Mouse (Mus musculus) spleen, postnatal 14 days (tissue): ENCODE data around the gene Znrf3.

Experiments used
- DNase-seq, 2 experiments: peaks; one replicate each; pipeline ENCODE4 v3.0.0; 2021 to 2022; ENCODE audit warnings: low spot score in 2 of 2

Gene Znrf3

DNA sequence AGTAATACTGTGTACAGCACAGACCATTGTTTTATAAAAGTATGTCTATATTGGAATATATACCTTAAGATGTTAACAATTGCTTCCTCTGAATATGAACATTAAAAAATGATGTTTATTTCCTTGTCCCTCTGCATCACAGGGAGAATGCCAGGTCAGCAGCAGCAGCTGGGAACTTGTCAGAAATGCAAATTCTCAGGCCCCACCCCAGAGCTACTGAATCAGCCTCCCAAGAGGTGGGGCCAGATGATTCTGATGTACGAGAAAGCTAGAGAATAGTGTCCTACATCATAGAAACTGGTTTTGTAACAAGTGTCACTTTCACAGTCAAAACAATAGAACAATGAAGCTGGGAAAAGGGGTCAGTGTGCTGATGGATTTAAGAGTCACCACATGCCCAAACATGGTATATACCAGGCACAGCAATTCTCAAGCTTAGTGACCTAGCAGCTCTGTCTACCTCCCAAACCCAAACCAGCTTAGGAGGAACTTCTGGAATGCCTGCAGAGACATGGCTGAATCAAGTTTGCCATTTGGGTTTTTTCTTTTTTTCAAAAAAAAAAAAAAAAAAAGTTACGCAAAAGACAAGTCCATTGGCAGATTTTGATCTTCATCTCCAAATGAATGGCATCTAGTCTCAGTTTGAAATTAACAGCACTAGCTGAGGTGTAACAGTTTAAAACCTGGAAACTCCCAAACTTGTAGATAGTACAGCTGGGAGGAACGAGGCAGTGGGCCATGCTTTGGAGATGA is 46.2 kb downstream of the Znrf3 start:
- DNase-seq: no peak

DNA sequence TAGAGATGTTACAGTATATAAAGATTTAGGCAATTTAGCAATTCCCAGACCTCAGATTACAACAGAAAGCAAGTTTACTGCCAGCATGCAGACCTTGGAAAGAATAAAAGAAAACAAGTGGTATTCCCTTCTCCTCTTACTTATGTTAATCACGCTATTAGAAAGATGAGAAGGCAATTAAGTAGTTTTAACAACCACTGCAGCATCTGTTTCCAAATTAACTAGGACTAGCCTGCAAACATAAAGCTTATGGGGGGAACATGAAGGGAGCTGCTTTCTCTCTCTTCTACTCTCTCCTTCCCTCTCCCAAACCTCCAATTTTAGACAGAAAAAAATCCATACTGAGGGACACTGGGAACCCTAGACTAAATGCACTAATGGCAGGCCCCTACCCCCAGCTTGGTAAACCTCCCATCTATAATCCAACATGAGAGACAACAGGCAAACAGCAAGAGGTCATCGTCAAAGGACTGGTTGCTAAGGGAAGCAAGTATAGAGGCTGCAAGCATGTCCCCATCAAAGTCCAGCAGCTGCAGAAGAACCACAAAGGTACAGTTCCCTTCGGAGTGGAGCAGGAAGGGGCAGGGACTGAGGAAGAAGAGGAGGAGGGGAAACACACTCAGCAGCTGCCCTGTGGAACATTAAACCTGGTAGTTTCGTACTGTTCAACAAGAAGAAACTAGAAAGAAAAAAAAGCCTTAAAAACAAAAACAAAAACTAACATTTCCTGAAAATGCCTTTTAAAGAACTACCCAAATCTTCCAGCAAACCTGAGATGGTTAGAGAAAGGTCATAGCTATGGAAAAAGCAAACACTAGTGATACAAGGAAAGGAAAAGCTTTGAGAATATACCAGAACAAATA is 53.4 kb downstream of the Znrf3 start:
- DNase-seq: no peak

GRCm38 (mm10) chr11:5382652-5383051 is 62.0 kb downstream of the Znrf3 start:
- no peak for DNase-seq

- no peak for DNase-seq
Measured at GRCm38 (mm10) chr11:5381226-5381625, 63.4 kb downstream of the Znrf3 start.

DNA sequence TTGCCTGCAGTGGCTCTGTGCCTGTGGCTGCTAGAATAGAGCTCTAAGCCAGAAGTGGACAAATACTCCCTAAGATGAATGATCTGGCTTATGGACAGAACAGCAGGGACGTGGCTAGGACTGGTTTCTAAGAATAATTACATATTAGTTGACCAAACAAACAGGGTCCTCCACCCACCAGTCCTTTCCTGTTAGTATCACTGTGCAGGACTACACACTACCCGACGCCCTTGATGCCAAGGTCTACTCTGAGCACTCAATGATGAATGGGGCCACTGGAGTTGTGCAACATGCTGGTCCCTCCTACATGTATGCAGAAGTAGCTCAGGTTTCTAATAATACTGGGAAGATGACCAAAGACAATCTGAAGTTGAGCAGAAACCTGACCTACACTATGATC is 64.4 kb downstream of the Znrf3 start:
- no peak for DNase-seq

GRCm38 (mm10) chr11:5369176-5369575 is 75.5 kb downstream of the Znrf3 start:
- DNase-seq: peak in 1 of 2 experiments; percentile 7

DNA sequence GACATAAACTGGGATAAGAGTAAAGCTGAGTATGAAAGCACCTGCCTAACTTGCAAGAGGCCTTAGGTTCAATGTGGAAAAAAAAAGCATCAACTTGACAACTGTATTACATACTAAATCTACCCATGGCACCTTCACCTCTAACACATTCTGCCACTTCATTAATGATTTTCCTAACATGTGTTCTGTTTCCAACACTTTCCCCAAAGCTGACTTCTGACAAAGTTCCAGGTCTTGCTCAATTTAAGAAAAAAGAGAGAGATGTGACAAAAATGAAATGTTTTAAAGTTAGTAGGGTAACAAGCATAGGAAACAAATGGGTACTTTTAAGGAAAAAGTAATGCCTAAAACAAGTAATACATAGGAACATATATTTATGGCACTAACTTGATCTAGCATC is 76.2 kb downstream of the Znrf3 start:
- DNase-seq: no peak

DNA sequence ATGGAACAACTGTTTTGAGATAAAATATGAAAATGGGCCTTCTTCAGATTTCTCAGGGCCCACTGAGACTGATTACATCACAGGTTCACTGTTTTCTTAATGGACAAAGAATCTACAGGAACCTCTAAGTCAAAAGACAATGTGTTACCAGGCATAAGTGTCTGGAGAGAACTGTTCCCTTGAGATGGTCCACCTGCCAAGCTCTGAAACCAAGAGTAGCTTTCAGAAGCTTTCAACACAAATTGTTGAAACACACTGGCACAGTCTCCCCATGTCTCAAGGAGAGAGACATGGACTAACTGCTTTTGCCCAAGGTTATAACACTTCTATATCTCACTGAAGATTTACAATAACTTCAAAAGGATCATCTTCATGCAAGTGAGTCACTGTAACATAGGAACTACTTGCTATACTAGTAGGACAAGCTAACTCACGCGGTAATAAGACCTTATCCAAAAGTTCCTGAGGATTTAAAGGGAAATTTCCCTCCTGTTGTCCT is 89.3 kb downstream of the Znrf3 start:
- DNase-seq: no peak

DNA sequence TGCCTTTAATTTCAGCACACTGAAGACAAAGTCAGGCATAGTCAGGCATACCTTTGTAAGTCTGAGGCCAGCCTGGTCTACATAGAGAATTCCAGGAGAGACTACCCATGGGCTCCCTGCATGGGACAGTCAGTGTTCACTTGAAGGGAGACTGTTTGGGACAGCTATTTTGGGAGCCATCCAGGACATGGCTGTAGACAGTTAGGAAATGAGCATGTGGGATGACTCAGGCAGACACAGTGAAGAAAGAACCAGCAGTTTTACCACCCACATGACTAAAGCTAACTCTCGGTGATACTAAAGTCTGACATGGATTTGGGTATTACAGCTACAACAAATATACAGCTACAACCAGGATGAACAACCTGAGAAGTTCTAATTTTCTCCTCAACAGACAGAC is 89.9 kb downstream of the Znrf3 start:
- DNase-seq: no peak

GRCm38 (mm10) chr11:5353032-5353431 is 91.6 kb downstream of the Znrf3 start:
- DNase-seq: no peak

DNA sequence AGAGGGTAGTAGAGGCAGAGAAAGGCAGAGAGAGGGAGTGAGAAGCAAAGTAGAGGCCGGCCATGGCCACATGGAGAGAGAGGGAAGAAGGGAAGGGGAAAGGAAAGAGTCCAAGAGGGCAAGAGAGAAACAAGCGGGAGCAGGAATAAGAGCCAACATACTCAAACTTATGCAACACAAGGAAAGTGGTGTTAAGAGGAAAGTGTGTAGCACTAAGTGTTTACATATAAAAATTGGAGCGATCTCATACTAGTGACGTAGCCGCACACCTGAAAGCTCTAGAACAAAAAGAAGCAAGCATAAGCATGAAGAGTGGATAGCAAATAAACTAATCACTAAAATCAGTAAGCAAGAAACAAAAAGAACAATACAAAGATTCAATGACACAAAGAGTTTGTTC is 95.2 kb downstream of the Znrf3 start:
- DNase-seq: no peak

DNA sequence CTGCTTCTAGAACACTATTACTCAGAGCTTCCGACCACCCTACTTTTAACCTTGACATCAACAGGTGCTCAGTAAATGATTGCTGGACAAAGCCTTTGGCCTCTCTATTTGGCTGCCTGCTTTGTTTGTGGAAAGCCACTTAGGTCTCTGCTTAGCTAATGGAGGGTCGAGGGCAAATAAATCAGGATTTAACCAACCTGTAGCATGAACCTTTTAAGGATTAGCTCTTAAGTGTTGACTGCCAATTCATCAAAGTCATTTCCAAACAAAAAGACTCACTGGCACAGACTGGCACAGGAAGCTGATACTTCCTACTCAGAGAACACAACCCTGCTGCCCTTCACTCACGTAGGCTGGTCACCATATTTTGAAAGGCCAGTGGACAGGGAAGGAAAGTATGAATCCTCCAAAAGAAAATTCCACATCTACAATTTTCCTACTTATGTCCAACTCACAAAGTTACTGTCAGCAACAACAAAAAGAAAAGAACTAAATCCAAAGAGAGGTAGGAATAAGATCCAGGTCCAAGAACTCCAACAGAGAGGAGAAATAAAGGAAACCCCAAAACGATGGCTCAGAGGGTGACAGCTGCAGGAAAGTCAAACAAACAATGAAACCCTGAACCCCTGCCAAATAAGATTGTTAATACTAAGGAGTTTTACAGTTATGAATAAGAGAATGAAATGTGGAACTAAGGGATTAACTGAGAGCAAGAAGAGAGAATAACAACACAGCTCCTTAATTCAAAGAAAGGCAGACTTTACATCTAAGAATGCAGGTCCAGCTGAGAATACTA is 97.6 kb downstream of the Znrf3 start:
- DNase-seq: no peak

- DNase-seq: no peak
Measured at GRCm38 (mm10) chr11:5343748-5344147, 100.9 kb downstream of the Znrf3 start.

DNA sequence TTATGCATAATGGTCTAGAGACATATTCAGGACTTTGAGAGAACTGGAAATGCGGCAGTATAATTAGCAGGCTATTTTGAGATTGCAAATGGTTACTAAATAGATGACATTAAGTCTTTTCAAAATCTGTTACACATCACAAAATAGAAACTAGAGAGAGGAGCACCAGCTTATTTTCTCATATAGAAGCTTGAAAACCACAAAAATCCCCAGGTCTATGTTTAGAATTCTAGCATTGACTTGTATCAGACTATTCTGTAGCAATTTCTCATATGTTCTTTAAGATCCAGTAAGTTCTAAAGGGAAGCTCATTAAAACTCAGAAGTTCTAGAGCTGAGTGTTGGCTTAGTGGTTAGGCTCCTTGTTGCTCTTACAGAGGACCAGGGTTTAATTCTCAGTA is 104.9 kb downstream of the Znrf3 start:
- no peak for DNase-seq

DNA sequence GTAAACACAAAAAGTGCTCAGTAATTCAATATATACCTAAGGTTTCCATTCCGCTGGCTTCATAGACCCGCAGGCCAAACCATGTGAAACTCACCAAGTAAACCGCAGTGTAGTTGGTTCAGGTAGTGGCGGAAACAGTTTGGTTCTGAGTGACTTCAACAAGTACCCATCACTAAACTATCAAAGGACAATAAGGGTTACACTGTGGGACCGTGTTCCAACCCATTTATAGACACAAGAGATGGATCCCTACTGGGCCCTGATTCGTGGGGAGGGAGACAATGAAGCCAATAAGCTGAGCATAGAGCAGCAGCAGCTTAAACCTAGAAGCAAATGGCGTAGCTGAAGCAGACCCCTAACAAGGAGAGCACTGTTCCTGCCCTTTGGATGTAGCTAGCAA is 107.8 kb downstream of the Znrf3 start:
- no peak for DNase-seq

DNA sequence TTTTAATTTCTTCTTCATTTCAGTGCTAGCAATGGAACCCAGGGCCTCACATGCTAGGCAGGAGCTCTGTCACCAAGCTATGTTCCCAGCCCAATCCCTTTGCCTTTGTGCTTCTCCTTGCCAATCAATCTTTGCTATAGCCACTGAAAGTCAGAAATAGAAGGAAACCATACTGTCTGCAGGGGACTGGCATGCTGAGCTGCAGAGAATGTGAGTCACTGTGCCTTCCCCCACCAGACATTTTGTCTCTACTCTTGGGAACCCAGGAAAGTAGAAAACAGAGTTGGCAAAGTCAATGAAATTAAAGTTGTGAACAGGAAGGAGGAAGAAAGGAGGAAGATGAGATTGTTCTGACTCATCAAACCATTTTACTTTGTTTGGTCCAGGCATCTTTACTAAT is 108.4 kb downstream of the Znrf3 start:
- no peak for DNase-seq

- no peak for DNase-seq
Measured at GRCm38 (mm10) chr11:5330851-5331250, 113.8 kb downstream of the Znrf3 start.

DNA sequence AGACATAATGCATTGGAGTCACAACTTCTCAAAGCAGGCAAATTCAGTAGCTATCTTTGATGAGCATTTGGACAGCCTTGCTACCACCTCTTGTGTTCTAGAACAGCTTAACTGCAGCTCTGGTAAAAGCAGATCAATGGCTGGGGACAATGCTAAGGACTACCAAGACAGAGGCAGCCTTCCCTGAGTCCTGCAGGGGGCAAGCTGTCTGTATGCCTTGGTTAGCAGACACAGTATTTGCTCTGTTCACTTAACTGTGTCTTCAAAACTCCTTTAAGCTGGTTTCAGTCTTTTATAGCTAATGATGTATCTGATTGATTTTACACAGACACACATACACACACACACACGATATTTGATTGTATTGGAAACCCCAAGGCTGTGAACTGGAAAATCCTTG is 117.0 kb downstream of the Znrf3 start:
- DNase-seq: no peak

GRCm38 (mm10) chr11:5326252-5326651 is 118.4 kb downstream of the Znrf3 start:
- no peak for DNase-seq

GRCm38 (mm10) chr11:5325217-5325616 is 119.4 kb downstream of the Znrf3 start:
- no peak for DNase-seq

DNA sequence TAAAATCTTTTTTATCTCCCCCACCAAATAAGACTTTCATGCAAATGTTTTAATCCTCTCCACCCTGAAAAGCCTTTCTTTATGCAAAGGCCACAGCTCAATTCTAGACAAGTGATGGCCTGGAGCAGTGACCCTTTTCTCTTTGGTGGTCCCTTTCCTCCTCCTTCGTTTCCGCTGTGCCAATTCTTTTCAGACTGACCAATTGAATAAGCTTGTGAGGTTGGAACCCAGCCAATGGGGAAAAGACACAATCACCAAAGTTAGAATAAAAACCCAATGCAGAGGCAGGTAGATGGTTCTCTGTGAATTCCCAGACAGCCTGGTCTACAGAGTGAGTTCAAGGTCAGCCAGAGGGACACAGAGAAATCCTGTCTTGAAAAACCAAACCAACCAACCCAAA is 120.4 kb downstream of the Znrf3 start:
- DNase-seq: no peak

DNA sequence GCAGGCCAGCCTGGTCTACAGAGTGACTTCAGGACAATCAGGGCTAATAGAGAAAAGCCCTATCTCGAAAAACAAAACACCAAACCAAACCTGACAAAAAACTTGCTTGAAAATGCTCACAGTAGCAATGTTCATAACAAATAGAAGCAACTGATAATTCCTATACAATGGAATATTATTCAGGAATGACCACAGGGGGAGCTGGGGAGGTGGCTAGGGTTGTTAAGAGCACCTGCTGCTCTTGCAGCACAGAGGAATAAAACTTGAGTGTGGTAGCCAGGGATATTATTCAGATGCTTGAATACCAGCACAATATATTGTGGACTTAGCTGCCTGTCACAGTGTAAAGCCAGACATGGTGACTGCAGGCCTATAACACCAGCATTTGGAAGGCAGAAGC is 123.0 kb downstream of the Znrf3 start:
- DNase-seq: no peak
